Mouse (Mus musculus): ENCODE results near the gene Cemip. TPM values are rescaled to one million over a fixed set of nuclear protein-coding genes. Genes with fewer than 3 reads are reported as not detected.

Cemip gene
- polyA plus RNA-seq, 1 experiment, result 0.65 TPM

DNA sequence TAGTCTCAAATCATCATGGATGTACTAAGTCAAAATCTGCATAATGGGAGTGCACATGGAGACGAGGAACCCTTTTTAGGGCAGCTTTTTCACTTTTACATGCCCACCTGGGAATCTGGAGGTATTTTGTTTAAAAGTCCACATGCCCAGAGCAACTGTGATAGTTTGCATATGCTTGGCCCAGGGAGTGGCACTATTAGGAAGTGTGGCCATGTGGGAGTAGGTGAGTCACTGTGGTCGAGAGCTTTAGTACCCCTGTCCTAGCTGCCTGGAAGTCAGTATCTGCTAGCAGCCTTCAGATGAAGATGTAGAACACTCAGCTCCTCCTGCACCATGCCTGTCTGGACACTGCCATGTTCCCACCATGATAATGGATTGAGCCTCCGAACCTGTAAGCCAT, 14.4 kb upstream of the Cemip start:
- no peak for TF ChIP-seq CTCF (IDR thresholded peaks at IDR 0.05; ENCODE audit: insufficient read depth, low read length)
- TF ChIP-seq POLR2A (IDR thresholded peaks at IDR 0.05; ENCODE audit: borderline replicate concordance, extremely low read depth, low read depth, low read length), result no peak
- no peak for DNase-seq
- Histone ChIP-seq H3K4me1 (ENCODE audit: control insufficient read depth, insufficient read depth, low read length) (no peaks in the 10 kb centered on the region), H3K4me3 (replicated peaks; ENCODE audit: extremely low read depth, low read depth, low read length) (no peak overlapping the region)
- 73% methylated on average over 3 of the region's 3 CpGs for WGBS

DNA sequence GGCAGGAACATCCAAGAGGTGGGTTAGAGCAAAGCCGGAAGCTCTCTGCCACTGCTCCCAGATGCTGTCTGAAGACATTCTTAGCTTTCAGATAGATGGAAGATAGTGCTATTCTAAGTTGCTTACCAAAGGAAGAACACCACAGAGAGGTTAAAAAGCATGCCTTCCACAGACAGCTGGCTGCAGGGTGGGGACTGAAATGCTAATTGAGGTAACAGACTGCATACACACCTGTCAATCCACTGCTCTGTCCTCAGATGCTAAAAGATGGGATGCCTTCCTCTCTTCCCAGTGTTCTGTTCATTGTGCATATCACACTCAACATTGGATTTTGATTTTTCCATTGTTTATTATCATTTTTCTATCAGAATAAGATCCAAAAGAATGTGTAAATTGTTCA, 11.8 kb upstream of the Cemip start:
- Histone ChIP-seq H3K4me1 (ENCODE audit: control insufficient read depth, insufficient read depth, low read length) (no peaks in the 10 kb centered on the region), H3K4me3 (replicated peaks; ENCODE audit: extremely low read depth, low read depth, low read length) (no peak overlapping the region)
- no peak for TF ChIP-seq CTCF (IDR thresholded peaks at IDR 0.05; ENCODE audit: insufficient read depth, low read length)
- no peak for TF ChIP-seq POLR2A (IDR thresholded peaks at IDR 0.05; ENCODE audit: borderline replicate concordance, extremely low read depth, low read depth, low read length)
- WGBS, result 93% methylated on average over 1 of the region's 1 CpGs
- DNase-seq, result no peak

DNA sequence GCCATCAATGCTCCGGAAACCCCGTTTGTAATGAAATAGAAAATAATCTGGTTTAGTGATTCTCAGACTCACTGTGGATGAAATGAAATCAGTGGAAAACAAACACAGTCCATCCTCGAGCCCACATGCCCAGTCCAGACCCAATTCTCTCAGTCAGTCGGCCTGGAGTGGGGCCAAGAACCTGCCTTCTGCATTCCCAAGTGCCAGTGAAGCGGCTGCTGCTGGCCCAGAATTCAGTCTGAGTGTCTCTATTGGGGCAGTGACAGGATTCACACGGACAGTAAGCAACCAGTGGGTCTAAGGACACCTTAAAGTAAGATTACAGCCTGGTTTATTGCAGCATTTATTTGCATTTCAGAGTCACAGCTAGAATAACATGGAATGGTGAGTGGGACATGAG, 10.2 kb upstream of the Cemip start:
- Histone ChIP-seq H3K4me3 (replicated peaks; ENCODE audit: extremely low read depth, low read depth, low read length) (no peak overlapping the region), H3K4me1 (ENCODE audit: control insufficient read depth, insufficient read depth, low read length) (no peaks in the 10 kb centered on the region)
- WGBS, result 45% methylated on average over 6 of the region's 6 CpGs
- TF ChIP-seq POLR2A (IDR thresholded peaks at IDR 0.05; ENCODE audit: borderline replicate concordance, extremely low read depth, low read depth, low read length) (no peak), CTCF (IDR thresholded peaks at IDR 0.05; ENCODE audit: insufficient read depth, low read length) (no peak)
- DNase-seq, result no peak

DNA sequence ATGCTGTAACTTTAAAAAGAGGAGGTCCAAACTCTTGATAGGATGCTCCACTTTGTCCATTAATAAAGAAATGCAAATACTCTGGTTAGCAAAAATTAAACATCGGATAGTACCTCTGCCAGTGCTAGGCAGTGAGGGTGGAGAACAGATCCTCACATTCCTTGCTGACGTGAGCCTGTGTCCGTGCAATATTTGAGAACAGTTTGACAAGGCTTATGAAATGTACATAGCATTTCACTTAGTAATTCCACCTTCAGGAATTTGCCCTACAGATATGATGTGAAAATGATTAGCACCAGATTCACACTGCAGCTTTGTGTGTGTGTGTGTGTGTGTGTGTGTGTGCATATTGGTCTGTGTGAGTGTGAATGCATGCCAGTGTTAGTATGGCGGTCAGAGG, 4.5 kb upstream of the Cemip start:
- DNase-seq, result no peak
- peaks cover 5% of the 10 kb centered on the region for H3K4me1 ChIP-seq (ENCODE audit: control insufficient read depth, insufficient read depth, low read length)
- 54% methylated on average over 4 of the region's 4 CpGs for WGBS
- no peak overlapping the region for H3K4me3 ChIP-seq (replicated peaks; ENCODE audit: extremely low read depth, low read depth, low read length)
- TF ChIP-seq POLR2A (IDR thresholded peaks at IDR 0.05; ENCODE audit: borderline replicate concordance, extremely low read depth, low read depth, low read length), result no peak
- no peak for TF ChIP-seq CTCF (IDR thresholded peaks at IDR 0.05; ENCODE audit: insufficient read depth, low read length)

DNA sequence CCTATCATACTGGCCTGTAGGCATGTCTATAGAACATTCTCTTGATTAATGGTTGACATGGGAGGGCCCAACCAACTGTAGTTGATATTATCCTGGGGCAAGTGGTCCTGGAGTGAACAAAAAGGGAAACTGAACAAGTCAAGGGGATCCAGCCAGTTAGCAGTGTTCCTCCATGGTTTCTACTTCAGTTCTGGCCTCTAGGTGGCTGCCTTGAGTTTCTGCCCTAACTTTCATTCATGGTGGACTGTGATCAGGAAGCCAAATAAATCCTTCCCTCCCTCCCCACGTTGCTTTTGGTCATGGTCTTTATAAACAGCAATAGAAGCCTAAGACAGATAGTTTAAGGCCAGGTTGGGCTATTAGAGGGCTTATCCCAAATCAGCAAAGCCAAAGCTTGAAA, 3.5 kb upstream of the Cemip start:
- Histone ChIP-seq H3K4me1 (ENCODE audit: control insufficient read depth, insufficient read depth, low read length) (peaks cover 6% of the 10 kb centered on the region), H3K4me3 (replicated peaks; ENCODE audit: extremely low read depth, low read depth, low read length) (no peak overlapping the region)
- no peak for TF ChIP-seq POLR2A (IDR thresholded peaks at IDR 0.05; ENCODE audit: borderline replicate concordance, extremely low read depth, low read depth, low read length)
- peak; percentile 50 for TF ChIP-seq CTCF (IDR thresholded peaks at IDR 0.05; ENCODE audit: insufficient read depth, low read length)
- 3% methylated on average over 1 of the region's 1 CpGs for WGBS
- DNase-seq, result no peak

DNA sequence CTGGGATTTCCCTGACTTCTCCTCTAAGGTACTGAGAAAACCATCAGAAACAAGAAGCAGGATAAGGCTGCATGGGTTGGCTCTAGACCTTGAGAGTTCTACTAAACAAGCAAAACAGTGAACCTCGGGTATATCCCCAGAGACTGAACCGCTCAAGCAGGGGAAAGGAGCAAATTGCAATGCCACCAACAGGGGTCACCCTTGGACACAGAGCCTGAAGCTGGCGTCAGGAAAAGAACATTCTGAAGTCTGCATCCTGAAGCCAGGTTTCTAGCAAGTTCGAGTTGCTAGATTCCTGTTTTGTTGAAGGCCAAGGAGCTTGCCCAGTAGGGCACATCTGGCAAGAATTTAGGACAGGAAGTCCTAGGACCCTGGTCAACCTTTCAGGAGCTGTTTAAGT, 2.7 kb upstream of the Cemip start:
- Histone ChIP-seq H3K4me1 (ENCODE audit: control insufficient read depth, insufficient read depth, low read length) (peaks cover 6% of the 10 kb centered on the region), H3K4me3 (replicated peaks; ENCODE audit: extremely low read depth, low read depth, low read length) (no peak overlapping the region)
- DNase-seq, result peak; percentile 82
- 2% methylated on average over 4 of the region's 4 CpGs for WGBS
- TF ChIP-seq POLR2A (IDR thresholded peaks at IDR 0.05; ENCODE audit: borderline replicate concordance, extremely low read depth, low read depth, low read length), result no peak
- TF ChIP-seq CTCF (IDR thresholded peaks at IDR 0.05; ENCODE audit: insufficient read depth, low read length), result peak; percentile 94

DNA sequence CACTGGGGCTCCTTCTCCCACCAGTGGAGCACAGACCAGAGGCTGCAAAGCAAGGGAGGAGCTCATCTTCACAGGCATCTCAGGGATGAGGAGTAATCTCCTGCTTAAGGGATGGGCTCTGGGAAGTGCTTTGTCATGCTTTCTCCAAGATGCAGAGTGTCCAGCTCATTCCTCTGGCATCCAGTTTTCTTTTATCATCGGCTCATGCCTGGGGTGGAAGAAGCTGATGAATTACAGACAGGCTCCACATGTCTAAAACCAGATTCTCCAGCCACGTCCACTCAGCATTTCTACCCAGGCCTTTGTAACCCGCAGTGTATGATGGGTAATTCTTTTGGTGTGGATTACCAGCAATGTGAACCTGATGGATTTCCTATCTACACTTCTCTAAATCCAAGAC, 1.9 kb upstream of the Cemip start:
- H3K4me3 ChIP-seq (replicated peaks; ENCODE audit: extremely low read depth, low read depth, low read length), result no peak overlapping the region
- 72% methylated on average over 3 of the region's 3 CpGs for WGBS

DNA sequence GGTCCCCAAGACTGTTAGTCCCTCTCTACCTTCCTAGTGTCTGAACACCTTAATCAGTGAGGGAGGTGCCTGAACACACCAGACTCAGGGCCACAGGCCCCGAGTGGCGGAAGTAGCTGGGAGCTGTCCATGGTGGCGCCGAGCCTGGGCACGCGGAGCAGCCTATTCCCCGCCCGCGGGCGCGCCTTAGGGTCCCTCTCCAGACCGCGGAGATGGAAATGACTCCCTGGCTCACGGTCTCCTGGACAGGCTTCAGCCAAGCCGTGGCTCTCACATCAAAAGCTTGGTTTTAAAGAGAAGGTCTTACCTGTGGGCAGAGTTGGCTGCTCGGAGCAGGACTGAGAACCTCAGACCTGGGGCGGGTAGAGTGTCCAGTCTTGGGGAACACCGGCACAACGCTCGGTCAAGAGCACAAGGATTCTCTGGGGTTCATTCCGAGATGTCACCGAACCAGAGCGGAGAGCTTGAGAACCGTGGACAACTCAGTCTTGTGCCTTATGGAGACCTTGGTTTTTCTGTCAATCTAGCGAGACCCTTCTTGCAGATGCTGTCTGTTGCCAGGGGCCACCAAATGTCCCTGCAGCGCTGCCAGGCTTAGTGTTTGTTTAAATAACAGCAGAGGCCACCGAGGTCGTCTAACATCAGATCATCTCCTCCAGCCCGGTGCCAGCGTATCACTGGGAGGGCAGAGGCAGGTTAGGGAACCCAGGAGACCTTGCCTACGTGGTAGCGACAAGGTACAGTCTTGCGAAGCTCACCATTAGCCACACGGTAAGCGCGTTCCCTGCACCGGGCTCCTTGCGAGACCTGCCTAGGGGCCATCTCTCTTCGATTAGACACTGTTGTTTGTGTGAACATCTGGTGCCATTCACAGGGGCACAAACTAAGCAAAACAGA, 1.0 kb downstream of the Cemip start:
- H3K4me3 ChIP-seq (replicated peaks; ENCODE audit: extremely low read depth, low read depth, low read length), result no peak overlapping the region
- peaks cover 6% of the 10 kb centered on the region for H3K4me1 ChIP-seq (ENCODE audit: control insufficient read depth, insufficient read depth, low read length)
- WGBS, result 5% methylated on average over 39 of the region's 39 CpGs
- DNase-seq, result peak; percentile 52
- TF ChIP-seq POLR2A (IDR thresholded peaks at IDR 0.05; ENCODE audit: borderline replicate concordance, extremely low read depth, low read depth, low read length) (no peak), CTCF (IDR thresholded peaks at IDR 0.05; ENCODE audit: insufficient read depth, low read length) (no peak)

More for the DNA sequence above, 1.9 kb upstream of the Cemip start:
- DNase-seq, result no peak
- H3K4me1 ChIP-seq (ENCODE audit: control insufficient read depth, insufficient read depth, low read length), result peaks cover 6% of the 10 kb centered on the region
- TF ChIP-seq POLR2A (IDR thresholded peaks at IDR 0.05; ENCODE audit: borderline replicate concordance, extremely low read depth, low read depth, low read length), result no peak

DNA sequence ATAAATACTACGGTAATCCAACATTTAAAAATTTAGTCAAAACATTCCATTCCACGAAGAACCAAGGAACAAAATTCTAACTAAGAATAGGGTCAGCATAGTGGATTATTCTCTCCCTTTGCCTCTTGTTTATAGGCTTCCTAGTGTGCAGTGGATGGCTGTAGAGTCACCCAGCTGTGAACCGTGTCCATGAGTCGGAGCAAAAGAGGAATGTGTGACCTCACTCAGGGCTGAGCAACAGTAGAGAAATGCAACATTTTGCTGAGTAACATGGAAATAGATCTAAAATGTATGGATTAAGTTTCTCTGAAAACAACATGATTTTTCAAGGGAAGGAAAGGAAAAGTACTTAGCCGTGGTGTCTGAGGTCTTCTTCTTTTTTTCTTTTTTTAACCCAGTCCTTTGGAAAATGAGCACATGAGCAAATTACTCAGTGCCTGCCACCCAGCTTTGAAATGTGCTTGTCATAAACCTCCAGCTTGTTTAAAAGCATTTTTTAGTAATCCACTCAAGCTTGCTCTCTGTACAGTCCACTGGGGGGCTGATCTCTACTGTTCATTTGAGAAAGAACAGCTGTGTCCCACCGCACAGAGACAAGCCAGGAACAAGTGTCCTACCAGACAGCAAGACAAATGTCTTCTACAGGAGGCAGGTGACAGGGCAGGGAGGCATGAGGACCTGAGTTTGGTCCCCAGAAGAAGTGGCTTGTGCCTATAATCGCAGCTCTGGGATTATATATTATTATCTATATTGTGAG, 8.9 kb downstream of the Cemip start:
- 73% methylated on average over 7 of the region's 7 CpGs for WGBS
- TF ChIP-seq CTCF (IDR thresholded peaks at IDR 0.05; ENCODE audit: insufficient read depth, low read length), result no peak
- TF ChIP-seq POLR2A (IDR thresholded peaks at IDR 0.05; ENCODE audit: borderline replicate concordance, extremely low read depth, low read depth, low read length), result no peak
- no peaks in the 10 kb centered on the region for H3K4me1 ChIP-seq (ENCODE audit: control insufficient read depth, insufficient read depth, low read length)

More for the DNA sequence above, 8.9 kb downstream of the Cemip start:
- no peak overlapping the region for H3K4me3 ChIP-seq (replicated peaks; ENCODE audit: extremely low read depth, low read depth, low read length)
- DNase-seq, result no peak

Measured in lung, adult 2 months (tissue).